Mouse (Mus musculus): ENCODE measurements at regions not wholly inside any gene's neighbourhood (a gene's known extent, or its start where the extent isn't known, plus 50 kb on each side); places are given as distances from the start of the nearest gene placed in this dataset.

DNA sequence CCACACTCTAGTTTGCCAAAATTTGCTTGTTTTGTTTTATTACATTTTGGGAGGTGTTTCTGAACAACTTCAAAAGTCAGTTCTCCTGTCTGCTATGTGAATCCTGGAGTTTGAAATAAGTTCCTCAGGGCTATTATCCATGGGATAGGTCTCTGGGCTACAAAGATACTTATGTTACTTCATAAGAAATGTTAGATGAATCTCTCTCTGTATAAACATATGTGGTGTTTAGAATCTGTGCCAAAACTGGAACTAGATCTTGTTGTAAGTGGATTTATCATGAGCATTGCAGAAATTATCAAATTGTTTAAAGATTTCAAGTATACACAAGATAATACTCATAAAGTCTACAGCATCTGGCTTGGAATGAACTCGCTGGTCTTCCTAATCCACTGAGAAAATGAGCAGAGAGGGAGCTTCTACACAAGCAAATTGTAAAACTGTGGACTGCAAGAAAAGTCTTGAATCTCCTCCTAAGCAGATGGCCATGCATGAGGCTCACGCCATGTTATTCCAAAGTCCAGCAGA is 355.2 kb upstream of the Robo1 start:
- CTCF ChIA-PET: no interaction called here

DNA sequence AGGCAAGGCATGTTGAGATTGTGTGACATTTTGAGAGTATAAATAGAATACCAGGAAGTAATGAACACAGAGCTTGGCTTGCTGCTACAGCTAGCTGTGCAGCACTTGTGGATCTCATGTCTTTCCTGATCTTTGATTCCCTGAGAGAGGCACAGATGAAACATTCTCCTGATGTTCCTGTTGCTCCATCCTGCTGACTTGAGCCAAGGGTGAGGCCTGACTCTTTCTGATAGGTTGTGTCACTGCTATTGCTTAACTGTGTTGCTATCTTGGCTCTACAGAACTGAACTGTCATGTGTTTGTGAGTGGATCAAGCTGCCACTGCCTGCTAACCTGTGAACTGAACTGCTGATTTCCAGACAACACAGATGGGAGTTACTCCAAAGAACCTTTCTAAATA is 344.5 kb upstream of the Robo1 start:
- CTCF ChIA-PET: no interaction called here

DNA sequence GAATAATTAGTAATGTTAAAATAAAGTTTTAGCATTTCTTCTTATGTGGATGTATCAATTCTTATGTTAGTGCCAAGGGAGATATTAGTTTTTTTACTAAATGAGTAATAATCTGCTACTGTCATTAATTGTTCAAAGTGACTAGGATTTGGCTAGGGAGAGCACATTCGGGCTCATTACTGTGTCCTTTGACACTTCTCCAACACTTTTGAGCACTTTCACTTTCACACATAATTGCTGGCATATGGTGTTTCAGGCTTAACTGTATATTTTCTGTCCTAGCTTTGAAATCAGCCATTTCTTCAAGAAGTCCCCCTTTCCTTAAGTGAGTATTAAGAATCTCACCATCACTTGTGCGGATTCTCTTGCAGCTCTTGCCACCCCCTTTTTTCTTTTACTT is 334.3 kb upstream of the Robo1 start:
- CTCF ChIA-PET: no interaction called here

DNA sequence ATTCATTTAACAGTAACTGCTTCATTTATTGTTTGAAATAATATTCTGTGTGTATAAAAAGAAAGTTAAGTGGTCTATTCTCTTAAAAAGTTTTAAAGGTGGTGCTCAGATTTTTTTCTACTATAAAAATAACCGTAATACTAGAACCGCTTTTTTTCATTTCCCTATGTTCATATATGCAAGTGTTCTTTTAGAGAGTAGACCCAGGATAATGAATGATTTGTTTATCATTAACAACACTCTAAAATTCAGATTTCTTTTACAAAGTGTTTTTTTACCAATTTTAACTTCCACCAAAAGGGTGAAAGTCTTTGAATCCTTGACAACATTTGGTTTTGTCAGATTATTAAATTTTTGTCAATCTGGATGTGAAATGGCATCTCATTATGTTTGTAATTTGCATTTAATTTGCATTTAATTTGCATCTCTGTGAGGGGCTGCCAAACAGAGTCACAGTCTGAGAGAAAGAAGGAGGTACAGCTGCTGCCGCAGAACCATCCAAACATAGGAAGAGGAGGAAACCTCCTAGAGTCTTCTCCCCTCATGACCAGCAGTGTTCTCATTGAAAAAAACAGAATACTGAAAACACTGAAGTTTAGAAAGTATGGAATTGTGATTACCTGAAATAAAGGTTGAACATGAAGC is 310.4 kb upstream of the Robo1 start:
- CTCF ChIA-PET: no interaction called here

DNA sequence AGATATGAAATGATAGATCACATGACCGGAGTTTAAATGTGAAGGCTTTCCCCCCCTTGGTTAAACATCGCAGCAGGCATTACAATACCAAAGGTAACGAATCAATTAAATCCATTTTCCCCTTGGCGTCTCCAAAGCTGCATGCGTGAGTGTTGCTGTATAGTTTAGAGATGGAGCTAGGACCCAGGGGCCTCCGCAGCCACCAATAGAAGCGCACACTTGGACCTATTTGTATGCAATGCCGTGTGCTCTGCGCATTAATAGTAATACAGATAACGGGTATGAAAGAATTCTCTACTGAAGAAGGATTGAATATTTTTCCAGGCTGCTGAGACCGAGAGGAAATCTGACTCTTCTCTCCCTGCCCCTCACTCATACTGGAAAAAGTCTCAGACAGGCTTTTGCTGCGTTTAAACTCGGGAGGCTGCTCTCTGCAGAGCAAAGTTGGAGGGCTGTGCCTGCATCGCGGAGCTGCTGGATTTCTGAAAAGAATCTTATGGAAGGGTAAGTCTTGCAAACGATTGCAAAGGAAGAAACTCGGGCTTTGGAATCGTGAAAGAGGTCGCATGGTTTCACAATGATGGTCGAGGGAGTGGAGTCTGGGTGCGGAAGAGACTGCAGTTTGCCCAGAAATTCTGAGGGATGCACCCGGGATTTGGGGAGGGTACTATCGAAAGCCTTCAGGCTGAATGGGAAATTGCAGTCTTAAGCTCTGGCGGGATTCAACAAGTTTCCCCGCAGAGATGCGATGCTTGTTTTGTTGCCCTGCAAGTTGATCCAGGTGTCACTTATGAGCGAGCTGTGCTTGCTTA is 280.5 kb upstream of the Robo1 start:
- CTCF ChIA-PET: no interaction called here

DNA sequence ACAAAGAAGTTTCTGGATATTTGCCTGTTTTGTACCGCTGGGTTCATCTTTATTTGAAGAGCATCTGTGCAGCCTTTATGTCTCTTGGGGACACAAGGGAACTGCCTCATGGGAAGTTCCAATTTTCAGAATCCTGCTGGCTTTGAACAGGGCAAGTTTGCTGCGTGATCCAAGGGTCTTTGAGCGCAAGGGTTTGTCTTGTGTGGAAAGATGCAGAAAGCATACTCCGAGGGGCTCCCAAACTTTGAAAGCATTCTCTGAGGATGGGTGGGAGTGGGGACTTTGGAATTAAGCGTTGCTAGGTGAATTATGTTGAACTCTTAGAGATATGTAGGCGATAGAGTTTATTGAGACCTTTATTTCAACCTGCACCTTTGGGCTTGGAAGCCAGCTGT is 279.9 kb upstream of the Robo1 start:
- CTCF ChIA-PET: no interaction called here

DNA sequence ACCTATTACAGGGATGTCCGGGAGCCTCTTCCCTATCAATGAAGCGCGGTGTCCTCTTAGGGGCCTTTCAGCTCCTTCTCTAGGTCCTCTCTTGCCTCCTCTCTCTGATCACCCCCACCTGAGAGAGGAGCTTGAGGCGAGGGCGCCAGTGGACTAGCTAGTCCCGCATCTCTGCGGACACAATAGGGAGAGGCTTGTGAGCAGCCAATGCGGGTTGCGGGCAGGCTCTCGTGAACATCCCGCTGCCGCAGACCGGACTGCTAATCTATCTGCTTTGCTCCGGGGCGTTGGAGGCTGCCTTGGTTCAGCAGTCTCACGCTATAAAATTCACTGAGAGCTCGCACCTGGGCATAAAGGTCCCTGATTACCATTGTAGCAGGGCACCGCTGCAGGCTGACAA is 279.3 kb upstream of the Robo1 start:
- CTCF ChIA-PET: no interaction called here

DNA sequence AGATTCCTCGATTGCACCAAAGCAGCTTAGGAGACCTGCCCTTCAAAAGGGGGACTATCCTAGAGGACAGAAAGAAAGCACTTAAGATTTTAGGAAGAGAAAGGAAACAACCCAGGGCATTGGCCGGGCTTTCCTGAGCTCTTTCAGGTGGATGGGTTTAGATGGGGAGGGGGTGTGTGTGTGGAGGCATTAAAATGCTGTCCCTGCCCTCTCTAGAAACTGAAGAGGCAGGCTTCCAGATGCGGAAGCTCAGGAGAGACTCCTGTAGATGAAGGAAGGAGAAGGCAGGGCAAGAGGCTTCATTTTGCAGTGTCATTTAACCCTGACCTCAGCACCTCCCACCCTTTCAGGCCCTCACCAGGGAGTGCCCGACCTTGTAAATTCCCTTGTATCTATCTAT is 278.8 kb upstream of the Robo1 start:
- CTCF ChIA-PET: no interaction called here

DNA sequence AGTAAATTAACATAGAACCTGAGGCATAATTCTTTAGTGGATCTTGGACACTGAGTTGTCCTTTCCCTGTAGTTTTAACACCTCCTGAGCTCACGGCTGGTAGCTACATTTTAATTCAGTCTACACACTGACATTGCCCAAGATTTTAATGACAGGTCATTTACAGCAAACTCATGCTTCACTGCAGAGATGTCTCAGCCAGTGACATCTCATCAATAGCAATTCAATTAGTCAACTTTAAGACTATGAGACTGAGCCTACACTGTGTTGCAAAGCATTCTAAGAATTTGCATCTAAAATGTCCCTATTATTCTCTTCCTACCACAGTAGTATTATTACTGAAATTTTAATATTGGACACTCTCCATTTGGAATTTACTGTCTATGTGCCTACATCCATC is 239.9 kb upstream of the Robo1 start:
- CTCF ChIA-PET: no interaction called here

DNA sequence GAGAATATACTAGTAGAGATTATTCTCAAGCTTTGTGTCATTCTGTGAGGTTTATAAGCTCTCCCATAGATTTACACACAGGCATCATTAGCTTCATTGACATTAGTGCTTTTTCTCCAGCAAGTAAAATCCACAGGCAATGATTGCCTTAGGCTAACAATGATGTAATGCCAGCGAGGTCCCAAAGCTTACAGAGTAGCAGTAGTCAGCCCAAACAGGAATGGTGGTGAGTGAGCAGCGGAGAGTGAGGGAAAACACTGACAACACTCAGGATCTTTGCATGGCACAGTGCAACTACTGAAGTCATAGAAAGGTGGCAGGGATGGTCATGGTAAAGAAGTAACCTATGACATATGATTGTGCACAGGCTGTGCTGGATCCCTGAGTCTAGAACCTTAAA is 238.5 kb upstream of the Robo1 start:
- CTCF ChIA-PET: no interaction called here

DNA sequence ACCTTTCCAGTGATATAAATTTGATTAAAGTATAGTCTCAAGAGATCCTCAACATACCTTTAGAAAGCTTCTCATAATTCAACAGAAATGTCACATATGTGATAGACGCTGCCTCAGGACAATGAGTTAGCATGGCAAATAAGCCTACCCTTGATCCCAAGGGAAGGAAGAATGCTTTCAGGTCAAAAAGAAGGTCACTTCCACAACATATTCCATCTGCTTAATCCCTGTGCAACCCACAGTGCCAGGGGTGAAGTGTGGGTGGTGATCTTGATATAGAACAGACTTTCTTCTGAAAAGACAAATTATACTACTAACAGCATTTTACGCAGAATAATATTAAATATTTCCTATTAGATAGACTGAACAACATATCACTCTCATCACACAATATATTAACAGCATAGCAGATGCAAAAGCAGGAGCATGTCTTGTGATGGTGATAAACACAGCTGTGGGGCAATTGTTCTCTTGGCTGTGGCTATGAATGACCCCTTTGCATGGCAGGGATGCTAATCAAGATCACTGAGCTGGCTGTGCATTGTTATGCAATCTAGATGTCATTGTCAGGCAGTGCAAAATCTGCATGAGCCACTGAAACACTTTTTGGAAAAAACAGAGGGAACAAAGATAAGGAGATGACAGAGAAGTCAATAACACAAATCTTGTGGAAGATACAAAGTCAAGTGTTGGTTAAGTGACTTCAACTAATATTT is 236.2 kb upstream of the Robo1 start:
- CTCF ChIA-PET: no interaction called here

DNA sequence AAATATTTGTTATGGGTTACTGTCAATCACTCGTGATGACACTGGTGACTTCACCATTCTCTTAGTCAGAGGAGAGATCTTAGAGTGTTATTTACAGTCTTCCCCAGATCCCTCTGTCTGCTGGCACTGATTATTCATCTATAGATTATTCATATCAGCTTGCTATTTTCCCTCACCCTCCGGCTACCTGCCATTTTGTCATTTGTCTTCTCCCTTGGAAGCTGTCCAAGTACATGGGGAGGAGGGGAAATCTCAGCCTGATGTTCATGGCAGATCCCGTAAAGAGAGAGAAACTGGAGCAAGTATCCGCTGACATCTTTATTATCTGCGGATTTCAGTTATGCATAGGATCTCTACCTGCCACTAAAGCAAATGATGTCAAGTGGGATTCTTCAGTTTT is 222.9 kb upstream of the Robo1 start:
- CTCF ChIA-PET: no interaction called here

DNA sequence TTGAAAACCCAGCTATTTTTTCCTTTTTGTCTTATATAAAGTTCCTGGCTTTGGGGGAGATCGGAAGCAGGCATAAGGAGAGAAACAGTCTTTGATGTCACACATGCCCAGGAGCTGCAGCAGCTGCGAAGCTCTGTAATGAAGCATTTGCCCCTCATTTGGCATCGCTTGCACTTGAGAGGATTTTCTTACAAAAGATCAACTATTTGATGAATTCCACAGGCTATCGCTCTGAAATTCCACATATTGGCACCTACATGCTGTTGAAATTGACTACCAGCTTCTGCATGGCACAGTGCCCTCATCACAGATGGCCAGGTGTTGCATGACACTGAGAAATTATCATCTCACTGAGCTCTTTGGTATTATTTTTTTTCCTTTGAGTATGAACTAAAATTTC is 220.1 kb upstream of the Robo1 start:
- CTCF ChIA-PET: no interaction called here

DNA sequence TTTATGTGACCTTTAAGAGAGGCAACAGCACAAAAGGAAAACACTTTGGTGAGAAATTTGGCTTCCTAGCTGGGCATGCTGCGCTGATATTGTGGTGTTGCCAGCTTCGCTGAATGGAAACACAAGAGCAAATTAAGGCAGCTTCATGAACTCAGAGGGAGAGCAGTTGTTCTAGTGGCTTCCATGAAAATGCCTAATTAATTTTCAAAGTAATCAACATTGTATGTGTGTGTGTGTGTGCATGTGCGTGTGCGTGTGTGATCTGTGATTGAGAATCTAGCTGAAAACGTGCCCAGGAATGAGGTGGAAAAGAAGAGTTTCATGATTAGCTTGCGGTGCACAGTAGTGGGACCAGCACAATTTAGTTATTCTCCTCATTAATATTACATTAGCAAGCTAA is 219.2 kb upstream of the Robo1 start:
- CTCF ChIA-PET: no interaction called here
